Mouse (Mus musculus): ENCODE measurements around the gene Catip.

DNA sequence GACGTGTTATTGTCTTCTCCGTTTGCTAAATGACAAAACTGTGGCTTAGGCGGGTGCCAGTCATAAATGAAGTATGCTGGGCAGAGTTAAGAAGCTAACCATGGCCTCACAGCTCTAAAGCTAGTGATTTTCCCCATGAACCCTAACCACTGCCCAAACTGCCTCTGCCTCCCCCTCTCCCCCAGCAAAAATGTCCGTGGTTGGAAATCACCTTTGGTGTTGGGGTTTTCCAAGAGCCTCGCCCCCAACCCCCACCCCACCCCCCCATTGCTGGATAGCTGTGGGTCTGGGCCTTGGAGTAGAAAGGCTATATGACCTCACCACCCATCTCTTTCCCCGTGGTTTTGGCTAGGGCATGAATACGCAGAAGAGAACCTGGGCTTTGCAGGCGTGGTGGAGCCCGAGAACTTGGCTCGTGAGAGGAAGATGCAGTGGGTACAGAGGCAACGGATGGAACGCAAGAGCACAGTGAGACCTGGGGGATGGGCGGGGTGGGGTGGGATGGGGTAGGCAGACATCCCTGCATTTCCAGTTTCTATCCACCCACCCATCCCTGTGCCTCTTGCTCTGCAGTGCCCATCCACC, 10.6 kb upstream of the Catip start:
- TF ChIP-seq CTCF (IDR thresholded peaks at IDR 0.05; ENCODE audit: low read depth, low read length) = no peak
- TF ChIP-seq POLR2AphosphoS5 (IDR thresholded peaks at IDR 0.05; ENCODE audit: insufficient replicate concordance, low read depth, low read length) = no peak

Measured in G1E (cell line).